Mouse (Mus musculus): ENCODE results near the gene Mark2. TPM values are rescaled to one million over a fixed set of nuclear protein-coding genes. Genes with fewer than 3 reads are reported as not detected.

Gene Mark2
- total RNA-seq, 2 experiments from 2014 or later, result 61.8 to 73.3 TPM

Other genes starting within 250 kb of the Mark2 start
- gene Flrt1, start 236.1 kb downstream of the Mark2 start, total RNA-seq (2021), result 1 to 10 TPM; 1.1 to 2.0 TPM
- gene Otub1, start 135.5 kb downstream of the Mark2 start, total RNA-seq (2021), result 100 to 1,000 TPM; 104 to 105 TPM
- gene Cox8a, start 124.2 kb downstream of the Mark2 start, total RNA-seq (2021), result 1,000 to 10,000 TPM; 1,477 to 1,649 TPM
- gene Naa40, start 100.7 kb downstream of the Mark2 start, total RNA-seq (2021), result 10 to 100 TPM; 27.2 to 38.8 TPM
- gene Rcor2, start 74.5 kb downstream of the Mark2 start, total RNA-seq (2021), result 1 to 10 TPM; 4.5 to 7.6 TPM
- gene Spindoc, start 41.1 kb upstream of the Mark2 start, total RNA-seq (2021), result 10 to 100 TPM; 23.2 to 23.8 TPM
- 10 to 100 TPM; 29.6 to 37.6 TPM for gene 2700081O15Rik, start 75.8 kb upstream of the Mark2 start, total RNA-seq (2021)
- gene Rtn3, start 141.4 kb upstream of the Mark2 start, total RNA-seq (2021), result 100 to 1,000 TPM; 128 to 139 TPM
- gene Atl3, start 152.2 kb upstream of the Mark2 start, total RNA-seq (2021), result 100 to 1,000 TPM in 1 of 2 experiments, 10 to 100 TPM in 1; 92.3 to 110 TPM
- 10 to 100 TPM; 83.3 to 97.3 TPM for gene Pla2g16, start 215.6 kb upstream of the Mark2 start, total RNA-seq (2021)